Mouse (Mus musculus) kidney, postnatal 0 days (tissue): ENCODE results near the gene Mpzl2. TPM values are rescaled to one million over a fixed set of nuclear protein-coding genes. Genes with fewer than 3 reads are reported as not detected.
"Not testable (repeated sequence)": the region's sequence is repeated elsewhere in the genome, so short reads cannot be mapped to it uniquely, and the experiment has no call there.

Experiments
- ATAC-seq: fragments of 200-750 bp; cut with Nextera tagmentation; replicated peaks from 2 replicates; pipeline ENCODE4 v1.8.0; 2017; ENCODE audit warnings: low read depth, moderate number of reproducible peaks, moderate TSS enrichment, moderate library complexity; ENCODE audit not compliant: low FRiP score
- DNase-seq: peaks from one replicate; pipeline ENCODE4 v3.0.0-alpha.2; 2016; ENCODE audit warnings: low spot score
- H3K27ac ChIP-seq: fragments of 300-500 bp; sonication (generic); 2 replicates; pipeline ENCODE4 v1.5.1; 2014; ENCODE audit warnings: mild to moderate bottlenecking
- H3K27me3 ChIP-seq: fragments of 300-500 bp; sonication (generic); 2 replicates; pipeline ENCODE4 v1.6.1; 2014; ENCODE audit warnings: low read length, mixed read lengths; ENCODE audit not compliant: insufficient read depth
- H3K36me3 ChIP-seq: fragments of 300-500 bp; sonication (generic); 2 replicates; pipeline ENCODE4 v1.6.1; 2014; ENCODE audit warnings: low read length, mixed read lengths; ENCODE audit not compliant: insufficient read depth
- H3K4me1 ChIP-seq: fragments of 300-500 bp; sonication (generic); replicated peaks from 2 replicates; pipeline ENCODE4 v1.6.1; 2014; ENCODE audit warnings: antibody characterized with exemption, low read length, mixed read lengths; ENCODE audit not compliant: insufficient read depth
- H3K4me2 ChIP-seq: fragments of 300-500 bp; sonication (generic); 2 replicates; pipeline ENCODE4 v1.6.1; 2014; ENCODE audit warnings: mild to moderate bottlenecking, low read length, moderate library complexity, mixed read lengths
- H3K4me3 ChIP-seq: fragments of 300-500 bp; sonication (generic); replicated peaks from 2 replicates; pipeline ENCODE4 v1.5.1; 2014; ENCODE audit warnings: low read depth, low read length
- H3K9ac ChIP-seq: fragments of 300-500 bp; sonication (generic); 2 replicates; pipeline ENCODE4 v1.6.1; 2014; ENCODE audit warnings: low read depth, low read length
- H3K9me3 ChIP-seq: fragments of 300-500 bp; sonication (generic); replicated peaks from 2 replicates; pipeline ENCODE4 v1.6.1; 2016; ENCODE audit warnings: low read length, inconsistent platforms, mixed read lengths
- CTCF ChIP-seq: IDR thresholded peaks from 2 replicates; pipeline ENCODE4 v1.5.1; 2016; ENCODE audit warnings: antibody characterized with exemption, low read depth, mild to moderate bottlenecking, moderate library complexity
- whole genome bisulfite sequencing: fragments of 180-500 bp; shearing (Covaris S2); extraction: QIAGEN DNeasy Blood & Tissue Kit; methylation state at CpG from one replicate; pipeline ENCODE4 v1.1.7; 2014; 5-methylcytosine and 5-hydroxymethylcytosine counted together
- polyA plus RNA-seq: library from polyadenylated mRNA; unstranded; fragments of >200 nt; fragmentation: Nextera tagmentation; extraction: Ambion mirVana; gene quantifications from 2 replicates; pipeline ENCODE4 v1.2.1, GENCODE M21; 2015

Gene Mpzl2
- polyA plus RNA-seq, 1 experiment from 2014 or later, result 23.1 TPM

DNA sequence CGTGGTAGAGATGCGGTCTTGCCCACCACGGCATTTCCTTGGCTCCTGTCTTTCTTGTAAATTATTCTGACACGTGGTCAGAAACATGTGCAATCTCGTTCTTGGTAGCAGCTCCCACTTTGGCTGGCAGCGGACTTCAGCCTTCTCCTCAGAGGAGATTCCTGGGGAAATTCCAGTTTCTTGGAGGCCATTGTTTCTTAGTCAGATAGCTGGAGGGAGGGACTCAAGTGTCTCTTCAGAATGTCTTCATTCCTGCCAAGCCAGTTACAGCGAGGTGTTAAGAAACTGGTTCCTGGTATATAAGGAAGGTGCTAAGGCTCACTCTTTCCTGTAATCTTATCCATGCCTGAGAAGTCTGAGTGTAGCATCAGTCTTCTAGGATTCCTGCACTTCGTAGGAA lies 12.2 kb upstream of the Mpzl2 start:
- TF ChIP-seq CTCF, result no peak
- H3K4me2 ChIP-seq, result no peak overlapping the region
- DNase-seq (no peak), ATAC-seq (no peak)
- H3K9me3 ChIP-seq, result no peaks in the 10 kb centered on the region
- 70% methylated on average over 8 of the region's 8 CpGs for WGBS
- H3K9ac ChIP-seq, result no peak overlapping the region
- no peaks in the 10 kb centered on the region for H3K27me3 ChIP-seq
- no peaks in the 10 kb centered on the region for H3K4me1 ChIP-seq
- no peaks in the 10 kb centered on the region for H3K36me3 ChIP-seq
- H3K27ac ChIP-seq, result no peak overlapping the region
- H3K4me3 ChIP-seq, result no peak overlapping the region

DNA sequence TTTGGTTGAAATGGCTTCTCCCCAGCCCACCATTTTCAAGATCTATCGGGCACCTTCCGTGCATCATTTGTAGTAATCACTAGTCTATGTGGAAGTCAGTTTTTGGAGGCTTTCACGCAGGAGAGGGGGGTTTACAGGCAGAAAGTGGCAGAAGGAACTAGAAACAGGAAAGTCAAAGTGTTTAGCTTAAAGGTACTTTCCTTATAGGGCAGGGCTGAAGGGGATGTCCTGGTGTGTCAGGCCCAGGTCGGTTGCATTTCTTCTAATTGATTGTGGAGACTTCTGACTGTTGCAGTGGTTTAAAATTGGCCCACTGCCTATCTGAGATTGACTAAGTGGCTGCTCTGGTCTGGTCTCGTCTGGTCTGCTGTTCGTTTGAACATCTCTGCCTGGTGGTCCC lies 9.3 kb upstream of the Mpzl2 start:
- Histone ChIP-seq H3K9ac (no peak overlapping the region), H3K27me3 (no peaks in the 10 kb centered on the region), H3K4me1 (no peaks in the 10 kb centered on the region), H3K4me3 (no peak overlapping the region), H3K36me3 (no peaks in the 10 kb centered on the region), H3K4me2 (no peak overlapping the region), H3K9me3 (no peaks in the 10 kb centered on the region), H3K27ac (no peak overlapping the region)
- DNase-seq, result no peak
- no peak for TF ChIP-seq CTCF
- no peak for ATAC-seq
- WGBS, result 60% methylated on average over 6 of the region's 6 CpGs

DNA sequence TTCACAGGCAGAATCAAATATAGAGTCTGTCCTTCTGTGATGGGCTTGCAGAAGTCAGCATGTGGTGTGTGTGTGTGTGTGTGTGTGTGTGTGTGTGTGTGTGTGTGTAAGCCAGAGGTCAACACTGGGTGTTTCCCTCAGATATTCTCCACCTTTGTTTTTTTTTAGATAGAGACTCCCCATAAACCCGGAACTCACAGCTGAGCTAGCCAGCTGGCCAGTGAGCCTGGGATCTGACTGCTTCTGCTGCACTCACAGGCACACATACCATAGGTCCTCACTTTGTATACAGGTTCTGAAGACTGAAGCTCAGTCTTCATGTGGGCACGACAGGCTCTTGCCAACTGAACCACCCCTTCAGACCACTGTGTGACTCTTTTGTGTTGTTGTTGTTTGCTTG lies 7.3 kb upstream of the Mpzl2 start:
- H3K4me3 ChIP-seq, result no peak overlapping the region

DNA sequence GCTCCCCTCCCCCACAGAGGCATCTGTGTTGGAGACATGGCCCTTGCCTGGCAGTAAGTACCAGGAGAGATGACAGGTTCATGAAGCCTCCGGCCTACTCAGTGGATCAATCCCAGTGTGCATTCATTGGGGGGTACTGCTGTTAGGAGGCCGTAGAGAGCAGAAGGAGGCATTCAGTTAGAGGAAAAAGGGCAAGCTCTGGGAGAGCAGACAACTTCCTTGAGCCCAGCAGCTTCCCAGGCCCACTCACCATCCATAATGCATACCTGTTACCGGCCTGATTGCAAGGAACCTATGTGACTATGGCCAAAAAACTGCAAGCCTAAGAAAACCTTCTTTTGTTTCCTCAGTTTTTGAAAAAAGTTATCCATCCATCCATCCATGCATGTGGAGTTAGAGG lies 5.1 kb upstream of the Mpzl2 start:
- Histone ChIP-seq H3K4me2 (no peak overlapping the region), H3K27me3 (no peaks in the 10 kb centered on the region), H3K9ac (no peak overlapping the region), H3K36me3 (no peaks in the 10 kb centered on the region), H3K4me3 (no peak overlapping the region), H3K4me1 (no peaks in the 10 kb centered on the region), H3K27ac (no peak overlapping the region), H3K9me3 (no peaks in the 10 kb centered on the region)
- WGBS, result 90% methylated on average over 3 of the region's 3 CpGs
- no peak for TF ChIP-seq CTCF
- DNase-seq (no peak), ATAC-seq (no peak)

More for the DNA sequence above, 7.3 kb upstream of the Mpzl2 start:
- no peaks in the 10 kb centered on the region for H3K27me3 ChIP-seq
- no peak for DNase-seq
- H3K4me2 ChIP-seq, result no peak overlapping the region
- no peak overlapping the region for H3K9ac ChIP-seq
- H3K4me1 ChIP-seq, result no peaks in the 10 kb centered on the region
- H3K9me3 ChIP-seq, result no peaks in the 10 kb centered on the region
- no peak for TF ChIP-seq CTCF
- 70% methylated on average over 2 of the region's 2 CpGs for WGBS
- no peaks in the 10 kb centered on the region for H3K36me3 ChIP-seq
- H3K27ac ChIP-seq, result no peak overlapping the region
- ATAC-seq, result no peak

DNA sequence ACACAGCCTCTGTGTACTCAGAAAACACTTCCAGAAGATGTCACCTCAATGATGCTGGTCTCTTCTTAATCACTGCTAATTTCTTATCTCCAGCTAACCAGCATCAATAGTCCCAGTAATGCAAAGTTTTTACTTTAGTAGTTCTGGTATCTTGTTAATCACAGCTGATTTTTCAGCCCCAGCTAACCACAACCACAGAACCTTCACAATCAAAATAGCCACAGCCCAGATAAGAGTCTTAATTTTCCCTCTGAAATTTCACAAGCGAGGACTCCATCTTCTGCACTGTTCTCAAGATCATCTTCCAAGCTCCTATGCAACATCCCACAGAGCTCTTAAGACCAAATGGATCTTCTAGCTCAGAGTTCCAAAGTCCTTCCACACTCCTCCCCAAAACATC lies 1.8 kb upstream of the Mpzl2 start:
- not testable (repeated sequence) for DNase-seq, H3K27me3 ChIP-seq, H3K36me3 ChIP-seq, ATAC-seq, H3K4me1 ChIP-seq, H3K9me3 ChIP-seq, H3K4me2 ChIP-seq, H3K27ac ChIP-seq, H3K4me3 ChIP-seq, H3K9ac ChIP-seq
- 86% methylated on average over 1 of the region's 1 CpGs for WGBS

DNA sequence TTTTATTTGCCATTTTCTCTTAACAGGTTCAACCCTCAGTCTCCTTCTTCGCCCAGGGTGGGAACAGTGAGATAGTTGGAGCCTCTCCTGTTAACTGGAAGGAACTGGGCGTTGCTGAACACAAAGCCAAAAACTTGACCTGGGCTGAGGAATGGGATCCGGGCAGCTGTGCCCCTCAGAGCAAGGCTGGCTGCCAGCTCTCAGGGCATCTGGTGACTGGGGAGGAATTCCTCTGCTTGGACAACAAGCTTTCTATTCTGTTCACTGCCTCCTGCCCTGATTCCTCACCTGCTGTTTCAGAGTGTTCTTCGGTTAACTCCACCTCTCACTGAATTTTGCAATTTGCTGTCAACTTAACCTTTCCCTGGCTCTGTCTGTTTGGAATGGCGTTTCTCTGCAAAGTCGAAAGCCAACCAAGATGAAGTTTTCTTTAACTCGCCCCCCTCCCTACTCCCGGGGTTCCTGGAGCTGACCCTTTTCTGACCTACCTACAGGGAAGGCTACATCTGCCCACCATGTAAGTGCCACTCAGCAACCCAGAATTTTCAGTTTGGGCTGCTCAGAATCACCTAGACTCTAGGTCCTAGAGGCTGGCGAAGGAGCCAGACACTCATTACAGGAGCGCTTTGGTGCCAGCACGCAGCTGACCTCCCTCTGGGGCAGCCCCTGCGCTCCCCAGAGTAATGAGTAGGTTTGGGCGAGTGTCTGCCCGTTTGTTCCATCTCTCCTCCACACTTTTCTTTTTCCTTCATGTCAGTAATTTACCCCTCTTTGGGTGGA lies 657 bp downstream of the Mpzl2 start:
- no peak for TF ChIP-seq CTCF
- peak overlapping the region; percentile 51 for H3K27ac ChIP-seq
- no peaks in the 10 kb centered on the region for H3K27me3 ChIP-seq
- WGBS, result 12% methylated on average over 14 of the region's 14 CpGs
- H3K9ac ChIP-seq, result 0 out of 2 replicates have a peak overlapping the region, but pooled peaks have one; percentile 23
- ATAC-seq (no peak), DNase-seq (no peak)
- H3K9me3 ChIP-seq, result no peaks in the 10 kb centered on the region
- 0 out of 2 replicates have a peak overlapping the region, but pooled peaks have one; percentile 1 for H3K4me3 ChIP-seq
- H3K4me2 ChIP-seq, result peak overlapping the region; percentile 40
- H3K36me3 ChIP-seq, result no peaks in the 10 kb centered on the region
- 0 out of 2 replicates have a peak, but pooled peaks cover 7% of the 10 kb centered on the region for H3K4me1 ChIP-seq
